Mouse (Mus musculus) layer of hippocampus, adult 11-12 months (tissue): ENCODE data around the gene Rxra.

Experiments used
- DNase-seq: peaks from one replicate; pipeline ENCODE4 v3.0.0; 2022; ENCODE audit warnings: low spot score

Rxra gene

GRCm38 (mm10) chr2:27702904-27703666, 26.8 kb downstream of the Rxra start:
- no peak for DNase-seq

GRCm38 (mm10) chr2:27703852-27704640, 27.8 kb downstream of the Rxra start:
- no peak for DNase-seq

GRCm38 (mm10) chr2:27704641-27705040, 28.4 kb downstream of the Rxra start:
- DNase-seq = no peak

- DNase-seq = peak; percentile 22
These were observed 34.7 kb downstream of the Rxra start for GRCm38 (mm10) chr2:27710871-27711382.

- DNase-seq = no peak
These were observed 36.4 kb downstream of the Rxra start for GRCm38 (mm10) chr2:27712626-27713025.

- DNase-seq = no peak
These were observed 37.1 kb downstream of the Rxra start for GRCm38 (mm10) chr2:27713378-27713777.

GRCm38 (mm10) chr2:27714131-27714530, 37.9 kb downstream of the Rxra start:
- peak; percentile 53 for DNase-seq

- DNase-seq = no peak
These were observed 39.0 kb downstream of the Rxra start for GRCm38 (mm10) chr2:27715221-27715620.

- peak; percentile 23 for DNase-seq
These were observed 40.1 kb downstream of the Rxra start for GRCm38 (mm10) chr2:27716339-27716738.

GRCm38 (mm10) chr2:27718191-27718590, 42.0 kb downstream of the Rxra start:
- no peak for DNase-seq

GRCm38 (mm10) chr2:27719601-27720000, 43.4 kb downstream of the Rxra start:
- DNase-seq = no peak

- no peak for DNase-seq
These were observed 45.4 kb downstream of the Rxra start for GRCm38 (mm10) chr2:27721611-27722010.

- no peak for DNase-seq
These were observed 48.6 kb downstream of the Rxra start for GRCm38 (mm10) chr2:27724729-27725316.

- no peak for DNase-seq
These were observed 52.0 kb downstream of the Rxra start for GRCm38 (mm10) chr2:27727994-27728854.

GRCm38 (mm10) chr2:27729009-27729408, 52.8 kb downstream of the Rxra start:
- DNase-seq = no peak

GRCm38 (mm10) chr2:27730002-27730905, 54.0 kb downstream of the Rxra start:
- peak; percentile 47 for DNase-seq

GRCm38 (mm10) chr2:27733021-27733420, 56.8 kb downstream of the Rxra start:
- no peak for DNase-seq

GRCm38 (mm10) chr2:27734328-27734727, 58.1 kb downstream of the Rxra start:
- no peak for DNase-seq

- DNase-seq = no peak
These were observed 58.6 kb downstream of the Rxra start for GRCm38 (mm10) chr2:27734800-27735199.

- DNase-seq = no peak
These were observed 60.6 kb downstream of the Rxra start for GRCm38 (mm10) chr2:27736802-27737201.

GRCm38 (mm10) chr2:27738396-27738795, 62.2 kb downstream of the Rxra start:
- DNase-seq = no peak
